Mouse (Mus musculus) small intestine, adult 2 months (tissue): ENCODE measurements at regions not wholly inside any gene's neighbourhood (a gene's known extent, or its start where the extent isn't known, plus 50 kb on each side); places are given as distances from the start of the nearest gene placed in this dataset.

Experiments
- CTCF ChIP-seq: fragments of 200-500 bp; IDR thresholded peaks from 2 replicates; pipeline ENCODE4 v1.5.1; 2012; ENCODE audit warnings: low read depth, mild to moderate bottlenecking, control low read depth, inconsistent platforms, low read length, moderate library complexity, mixed read lengths; ENCODE audit not compliant: insufficient replicate concordance, insufficient read length; ENCODE audit errors: extremely low read depth
- POLR2A ChIP-seq: fragments of 200-500 bp; IDR thresholded peaks from 2 replicates; pipeline ENCODE4 v1.6.1; 2012; ENCODE audit warnings: low read depth, mild to moderate bottlenecking, control low read depth, inconsistent platforms, low read length, moderate library complexity

DNA sequence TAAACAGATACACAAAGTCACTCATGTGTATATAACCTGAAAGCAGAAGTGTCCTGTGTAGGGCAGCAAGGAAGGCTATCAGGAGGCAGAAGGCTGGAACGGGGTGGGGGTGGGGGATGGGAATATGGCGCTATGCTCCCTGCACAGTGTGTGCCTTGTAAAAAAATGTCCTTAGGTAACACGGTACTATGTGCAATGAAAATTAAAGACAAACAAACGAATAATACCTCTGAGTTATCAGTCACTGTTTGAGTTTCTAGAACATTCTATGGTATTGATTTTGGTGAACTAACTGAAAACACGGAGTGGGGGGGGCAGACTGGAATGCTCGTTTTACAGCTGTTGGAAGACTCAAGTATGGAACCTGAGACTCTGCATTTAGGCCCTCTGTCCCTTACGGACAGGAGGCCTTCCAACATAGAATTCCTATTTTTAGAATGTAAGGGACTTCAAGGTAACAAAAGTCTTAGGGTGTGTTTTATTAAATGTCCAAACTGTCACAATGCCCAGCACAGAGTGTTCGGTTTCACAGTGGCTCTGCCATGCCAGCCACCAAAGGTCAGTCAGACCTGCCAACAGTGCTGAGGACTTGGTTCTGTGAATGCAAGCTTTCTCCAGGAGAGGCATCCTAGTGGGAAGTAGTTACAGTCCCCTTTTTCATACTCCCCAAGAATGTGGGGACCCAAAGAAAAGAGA lies 240.6 kb downstream of the Ano6 start:
- TF ChIP-seq CTCF (no peak), POLR2A (no peak)
